Mouse (Mus musculus): ENCODE measurements at regions not wholly inside any gene's neighbourhood (a gene's known extent, or its start where the extent isn't known, plus 50 kb on each side); places are given as distances from the start of the nearest gene placed in this dataset.

DNA sequence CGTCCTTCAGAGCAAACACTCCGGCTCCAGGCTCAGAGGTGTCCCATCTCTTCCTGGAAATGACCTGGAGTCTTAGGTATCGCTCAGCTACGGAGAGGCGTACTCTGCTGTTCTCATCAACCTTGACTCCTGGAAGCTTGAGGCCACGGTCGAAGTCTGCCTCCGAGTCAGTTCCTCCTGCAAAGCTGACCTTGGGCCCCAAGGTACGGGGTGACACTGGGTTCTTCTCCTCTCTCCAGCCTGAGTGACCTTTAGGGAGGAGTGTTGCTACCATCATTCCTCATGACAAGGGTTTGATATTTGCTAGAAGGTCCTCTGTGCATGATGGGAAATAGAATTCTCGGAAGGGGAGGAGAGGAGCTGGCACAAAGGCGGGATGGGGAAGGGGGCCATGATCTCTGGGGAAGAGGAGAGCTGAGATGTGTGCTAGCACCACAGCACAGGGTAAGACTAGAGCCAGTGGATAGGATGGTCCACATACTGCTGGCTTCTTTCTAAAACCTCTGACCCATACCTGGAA lies 469.0 kb downstream of the Rps24 start:
- TF ChIP-seq CTCF (IDR thresholded peaks at IDR 0.05; ENCODE audit: low read depth) (no peak), EP300 (IDR thresholded peaks at IDR 0.05; ENCODE audit: low read depth) (no peak)
